25 mouse cellular contexts compared by ENCODE assay signal in the genomic region with DNA sequence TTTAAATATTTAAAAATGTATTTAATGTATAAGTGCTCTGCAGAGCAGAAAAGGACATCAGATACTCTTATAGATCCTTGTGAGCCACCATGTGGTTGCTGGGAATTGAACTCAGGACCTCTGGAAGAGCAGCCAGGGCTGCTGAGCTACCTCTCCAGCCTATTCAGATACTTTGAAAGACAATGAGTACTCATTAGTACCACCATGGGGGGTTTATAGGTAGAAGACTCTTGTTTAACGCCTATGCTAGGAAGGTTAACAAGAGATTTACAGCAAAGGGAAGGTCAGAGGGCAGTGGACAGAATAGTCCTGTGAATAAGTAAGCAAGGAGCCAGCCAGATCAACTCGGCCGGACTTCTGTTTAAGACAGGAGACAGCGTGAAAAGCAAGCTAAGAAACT.
"Had no signal": no experiment of that assay in that cellular context is flagged by ENCODE, and none has a peak within 500 bp of the region (broad histone marks: within the 10 kb centered on the region; RNA-seq: fewer than 3 reads in every experiment).

No protein-coding gene starts in this region.

- H3K4me1 ChIP-seq: heart, embryonic 13.5 days; heart, embryonic 15.5 days; hindbrain, embryonic 13.5 days; hindbrain, embryonic 15.5 days; kidney, embryonic 15.5 days; limb, embryonic 10.5 days; limb, embryonic 12.5 days; liver, embryonic 13.5 days; liver, embryonic 15.5 days had no signal

- H3K9ac ChIP-seq: heart, embryonic 13.5 days; heart, embryonic 15.5 days; hindbrain, embryonic 13.5 days; hindbrain, embryonic 15.5 days; kidney, embryonic 15.5 days; limb, embryonic 12.5 days; liver, embryonic 13.5 days; liver, embryonic 15.5 days had no signal

- H3K27me3 ChIP-seq: heart, embryonic 13.5 days; heart, embryonic 15.5 days; hindbrain, embryonic 13.5 days; hindbrain, embryonic 15.5 days; kidney, embryonic 15.5 days; limb, embryonic 12.5 days; liver, embryonic 13.5 days; liver, embryonic 15.5 days had no signal

- H3K9me3 ChIP-seq: heart, embryonic 13.5 days; heart, embryonic 15.5 days; hindbrain, embryonic 13.5 days; hindbrain, embryonic 15.5 days; kidney, embryonic 15.5 days; limb, embryonic 10.5 days; limb, embryonic 12.5 days; liver, embryonic 13.5 days; liver, embryonic 15.5 days had no signal

- H3K4me3 ChIP-seq: heart, adult 2 months; heart, embryonic 13.5 days; heart, embryonic 15.5 days; hindbrain, embryonic 13.5 days; hindbrain, embryonic 15.5 days; kidney, embryonic 15.5 days; left cerebral cortex, adult 2 months; limb, embryonic 10.5 days; limb, embryonic 12.5 days; liver, embryonic 13.5 days; liver, embryonic 15.5 days had no signal

- DNase-seq: gastrocnemius, postnatal 14 days; gastrocnemius, postnatal 36 days; heart, adult 2 months; heart, postnatal 14 days; heart, postnatal 36 days; kidney, adult 11 months; kidney, adult 2 months; kidney, adult 9 months; kidney, postnatal 14 days; kidney, postnatal 36 days; layer of hippocampus, adult 9-11 months; layer of hippocampus, postnatal 36 days; liver; liver, embryonic 13.5 days had no signal

- H3K27ac ChIP-seq: heart, adult 2 months; heart, embryonic 13.5 days; heart, embryonic 15.5 days; hindbrain, embryonic 13.5 days; hindbrain, embryonic 15.5 days; hindbrain, postnatal 0 days; kidney, embryonic 15.5 days; kidney, postnatal 0 days; left cerebral cortex, adult 2 months; limb, embryonic 10.5 days; limb, embryonic 12.5 days; liver, embryonic 13.5 days; liver, embryonic 15.5 days had no signal

- H3K36me3 ChIP-seq: heart, embryonic 13.5 days; heart, embryonic 15.5 days; hindbrain, embryonic 13.5 days; hindbrain, embryonic 15.5 days; kidney, embryonic 15.5 days; limb, embryonic 10.5 days; limb, embryonic 12.5 days; liver, embryonic 13.5 days; liver, embryonic 15.5 days had no signal
